Mouse (Mus musculus) liver, postnatal 0 days (tissue): ENCODE measurements at regions not wholly inside any gene's neighbourhood (a gene's known extent, or its start where the extent isn't known, plus 50 kb on each side); places are given as distances from the start of the nearest gene placed in this dataset.

Experiments used
- ATAC-seq: fragments of 200-750 bp; cut with Nextera tagmentation; 2 replicates; pipeline ENCODE4 v1.8.0; 2017; ENCODE audit warnings: mild to moderate bottlenecking, moderate library complexity
- DNase-seq: peaks from one replicate; pipeline ENCODE4 v3.0.0-alpha.2; 2016
- H3K27ac ChIP-seq: fragments of 300-500 bp; sonication (generic); 2 replicates; pipeline ENCODE4 v1.5.1; 2014; ENCODE audit warnings: antibody characterized with exemption, moderate library complexity, mild to moderate bottlenecking, low read depth
- H3K27me3 ChIP-seq: fragments of 300-500 bp; sonication (generic); 2 replicates; pipeline ENCODE4 v1.6.1; 2014; ENCODE audit warnings: low read length, control low read depth, mixed read lengths; ENCODE audit not compliant: insufficient read depth
- H3K36me3 ChIP-seq: fragments of 300-500 bp; sonication (generic); replicated peaks from 2 replicates; pipeline ENCODE4 v1.6.1; 2014; ENCODE audit warnings: mild to moderate bottlenecking, control low read depth, low read length, moderate library complexity, mixed read lengths; ENCODE audit not compliant: insufficient read depth
- H3K4me1 ChIP-seq: fragments of 300-500 bp; sonication (generic); 2 replicates; pipeline ENCODE4 v1.6.1; 2014; ENCODE audit warnings: antibody characterized with exemption, mild to moderate bottlenecking, control low read depth; ENCODE audit not compliant: insufficient read depth
- H3K4me2 ChIP-seq: fragments of 300-500 bp; sonication (generic); 2 replicates; pipeline ENCODE4 v1.6.1; 2014; ENCODE audit warnings: low read depth, mild to moderate bottlenecking, low read length, moderate library complexity, mixed read lengths
- H3K4me3 ChIP-seq: fragments of 300-500 bp; sonication (generic); 2 replicates; pipeline ENCODE4 v1.5.1; 2014; ENCODE audit warnings: low read depth, low read length
- H3K9ac ChIP-seq: fragments of 300-500 bp; sonication (generic); replicated peaks from 2 replicates; pipeline ENCODE4 v1.6.1; 2014; ENCODE audit warnings: mild to moderate bottlenecking, moderate library complexity
- H3K9me3 ChIP-seq: fragments of 300-500 bp; sonication (generic); 2 replicates; pipeline ENCODE4 v1.6.1; 2016; ENCODE audit warnings: mild to moderate bottlenecking, control low read depth, low read length, mixed read lengths
- CTCF ChIP-seq: sonication (generic); IDR thresholded peaks from 2 replicates; pipeline ENCODE4 v1.5.1; 2016; ENCODE audit warnings: antibody characterized with exemption, low read depth
- EP300 ChIP-seq: IDR thresholded peaks from 2 replicates; pipeline ENCODE4 v1.6.1; 2016; ENCODE audit warnings: antibody characterized with exemption, low read depth, mild to moderate bottlenecking
- WGBS: fragments of 180-500 bp; shearing (Covaris S2); extraction: QIAGEN DNeasy Blood & Tissue Kit; methylation state at CpG from one replicate; pipeline ENCODE4 v1.1.7; 2014; ENCODE audit not compliant: insufficient replicate concordance; 5-methylcytosine and 5-hydroxymethylcytosine counted together

DNA sequence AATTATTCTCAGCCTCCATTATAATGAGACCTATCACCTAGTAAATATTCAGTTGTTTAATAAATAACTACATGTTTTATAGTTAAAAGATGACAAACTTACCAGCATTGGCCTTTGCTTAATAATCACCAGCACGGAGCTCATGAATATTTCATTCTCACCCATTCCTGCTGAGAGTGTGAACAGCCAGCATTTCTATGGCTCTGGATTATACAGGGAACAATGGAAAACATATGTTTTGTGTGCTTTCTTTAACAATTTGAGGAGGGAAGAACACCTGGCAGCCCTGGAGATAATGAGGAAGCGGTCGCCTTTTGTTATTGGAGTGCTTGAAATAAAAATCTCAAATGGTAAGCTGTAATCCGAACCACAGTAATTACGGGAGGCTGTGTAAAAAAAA lies 528.4 kb downstream of the Cbln4 start:
- Histone ChIP-seq H3K9me3 (no peaks in the 10 kb centered on the region), H3K27me3 (no peaks in the 10 kb centered on the region), H3K4me2 (no peak overlapping the region), H3K4me1 (no peaks in the 10 kb centered on the region), H3K9ac (no peak overlapping the region), H3K4me3 (no peak overlapping the region), H3K27ac (no peak overlapping the region), H3K36me3 (no peaks in the 10 kb centered on the region)
- no peak for ATAC-seq
- TF ChIP-seq EP300: no peak
- no peak for TF ChIP-seq CTCF
- WGBS: 86% methylated on average over 5 of the region's 5 CpGs
- DNase-seq: no peak

DNA sequence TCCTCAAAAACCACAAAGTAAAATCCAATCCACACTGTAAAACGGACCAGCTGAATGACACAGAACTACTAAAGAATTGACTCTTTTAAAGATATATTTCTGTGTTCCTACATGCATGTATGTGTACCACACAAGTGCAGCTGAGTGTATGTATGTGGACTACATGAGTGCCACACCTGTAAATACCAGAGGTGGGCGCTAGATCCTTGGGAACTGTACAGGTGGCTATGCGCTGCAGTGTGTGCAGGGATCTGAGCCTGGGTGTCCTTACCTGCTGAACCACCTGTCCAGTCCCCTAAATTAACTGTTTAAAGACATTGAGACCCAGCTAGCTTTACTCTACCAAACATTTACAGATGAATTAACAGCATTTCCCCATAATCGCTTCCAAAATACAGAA lies 546.6 kb downstream of the Cbln4 start:
- no peak for DNase-seq
- WGBS: 76% methylated on average over 4 of the region's 4 CpGs

DNA sequence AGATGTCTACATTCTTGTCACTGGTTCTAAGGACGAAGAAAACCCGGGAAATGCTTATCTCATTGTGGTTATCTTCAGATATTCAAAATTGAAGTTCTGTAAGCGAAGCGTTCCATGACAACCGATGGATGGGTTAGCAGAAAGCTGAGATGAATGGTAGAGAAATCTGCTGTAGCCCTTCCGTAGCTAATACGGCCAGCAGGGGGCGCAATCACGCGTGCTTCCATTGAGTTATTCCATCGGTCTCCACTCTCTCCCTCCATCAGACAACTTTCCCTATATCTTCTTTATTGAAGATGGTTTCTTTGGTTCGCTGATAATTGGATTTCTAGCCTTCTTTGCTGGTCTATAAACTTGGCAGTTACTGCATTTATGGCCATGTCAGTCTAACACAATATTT lies 549.5 kb downstream of the Cbln4 start:
- Histone ChIP-seq H3K27me3 (no peaks in the 10 kb centered on the region), H3K4me1 (no peaks in the 10 kb centered on the region), H3K27ac (no peak overlapping the region), H3K4me2 (no peak overlapping the region), H3K9ac (no peak overlapping the region), H3K4me3 (no peak overlapping the region), H3K36me3 (no peaks in the 10 kb centered on the region), H3K9me3 (no peaks in the 10 kb centered on the region)
- peak; percentile 30 for DNase-seq
- ATAC-seq: no peak
- 31% methylated on average over 12 of the region's 12 CpGs for WGBS
- TF ChIP-seq EP300: no peak
- peak; percentile 57 for TF ChIP-seq CTCF

More for the DNA sequence above, 546.6 kb downstream of the Cbln4 start:
- H3K9ac ChIP-seq: no peak overlapping the region
- H3K4me1 ChIP-seq: no peaks in the 10 kb centered on the region
- no peak overlapping the region for H3K4me2 ChIP-seq
- H3K27me3 ChIP-seq: no peaks in the 10 kb centered on the region
- ATAC-seq: no peak
- no peak overlapping the region for H3K27ac ChIP-seq
- no peak overlapping the region for H3K4me3 ChIP-seq
- TF ChIP-seq EP300 (no peak), CTCF (no peak)
- H3K9me3 ChIP-seq: no peaks in the 10 kb centered on the region
- no peaks in the 10 kb centered on the region for H3K36me3 ChIP-seq

DNA sequence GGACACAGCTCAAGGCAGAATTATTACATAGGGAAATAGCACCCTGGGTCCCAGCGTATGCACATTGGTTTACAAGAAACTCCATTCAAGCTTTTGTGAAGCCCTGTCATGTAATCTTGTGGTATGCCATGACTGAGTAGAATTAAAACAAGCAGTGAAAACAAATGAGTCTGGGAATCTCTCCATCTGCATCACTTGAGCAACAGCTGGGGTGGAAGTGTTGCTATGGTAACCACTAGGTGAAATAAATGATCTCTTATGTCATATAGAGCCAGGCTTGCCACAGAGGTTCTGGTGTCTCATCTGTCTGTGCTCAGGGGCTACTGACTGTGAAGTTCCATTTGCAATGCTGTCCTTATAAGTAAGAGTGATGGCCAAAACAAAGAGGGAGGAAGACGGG lies 556.0 kb downstream of the Cbln4 start:
- Histone ChIP-seq H3K4me3 (no peak overlapping the region), H3K36me3 (no peaks in the 10 kb centered on the region), H3K27ac (no peak overlapping the region), H3K4me1 (no peaks in the 10 kb centered on the region), H3K9me3 (no peaks in the 10 kb centered on the region), H3K4me2 (no peak overlapping the region), H3K9ac (no peak overlapping the region), H3K27me3 (no peaks in the 10 kb centered on the region)
- TF ChIP-seq CTCF (no peak), EP300 (no peak)
- ATAC-seq (no peak), DNase-seq (no peak)
- WGBS: 88% methylated on average over 2 of the region's 2 CpGs

DNA sequence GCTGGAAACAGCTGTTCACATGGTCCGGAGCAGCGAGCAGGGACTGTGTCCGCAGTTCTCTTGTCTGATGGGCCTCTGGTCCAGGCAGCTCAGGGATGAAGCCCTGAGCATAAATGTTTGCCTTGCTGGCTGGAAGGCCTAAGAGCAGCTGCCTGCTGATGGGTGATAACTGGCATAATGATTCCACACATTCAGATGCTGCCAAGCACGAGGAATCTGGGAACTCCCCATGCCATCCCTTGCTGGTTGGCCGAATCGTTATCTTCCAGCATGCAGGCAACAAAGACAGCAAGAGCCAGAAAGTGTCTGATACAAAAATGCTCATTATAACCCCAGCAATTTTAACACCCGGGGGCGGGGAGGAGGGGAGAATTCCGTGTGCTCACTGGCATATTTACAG lies 590.0 kb downstream of the Cbln4 start:
- TF ChIP-seq CTCF: no peak
- TF ChIP-seq EP300: no peak
- no peaks in the 10 kb centered on the region for H3K27me3 ChIP-seq
- DNase-seq (no peak), ATAC-seq (no peak)
- H3K9me3 ChIP-seq: no peaks in the 10 kb centered on the region
- no peak overlapping the region for H3K9ac ChIP-seq
- WGBS: 72% methylated on average over 9 of the region's 9 CpGs
- no peak overlapping the region for H3K27ac ChIP-seq
- H3K36me3 ChIP-seq: no peaks in the 10 kb centered on the region
- no peaks in the 10 kb centered on the region for H3K4me1 ChIP-seq
- no peak overlapping the region for H3K4me2 ChIP-seq
- no peak overlapping the region for H3K4me3 ChIP-seq

DNA sequence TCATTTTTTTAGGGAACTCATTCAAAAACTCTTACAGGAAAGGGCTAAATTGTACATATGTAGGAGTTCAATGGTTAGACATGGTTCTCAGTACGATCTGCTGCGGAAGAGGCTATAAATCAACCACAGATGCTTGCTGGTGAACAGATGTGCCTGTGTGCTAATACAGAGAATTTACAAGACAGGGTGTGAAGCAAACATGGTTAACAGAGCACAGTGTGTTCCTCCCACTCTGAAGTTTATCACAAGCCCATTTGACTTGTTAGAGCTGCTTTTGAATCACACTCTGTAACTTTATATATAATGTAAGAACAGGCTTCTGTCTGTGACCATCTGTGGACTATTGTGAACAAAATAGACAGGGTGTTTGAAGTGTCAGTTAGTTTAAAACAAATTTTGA lies 637.2 kb downstream of the Cbln4 start:
- 64% methylated on average over 2 of the region's 2 CpGs for WGBS
- Histone ChIP-seq H3K4me2 (no peak overlapping the region), H3K4me1 (no peaks in the 10 kb centered on the region), H3K9me3 (no peaks in the 10 kb centered on the region), H3K27ac (no peak overlapping the region), H3K4me3 (no peak overlapping the region), H3K36me3 (no peaks in the 10 kb centered on the region), H3K27me3 (no peaks in the 10 kb centered on the region), H3K9ac (no peak overlapping the region)
- TF ChIP-seq CTCF: no peak
- TF ChIP-seq EP300: no peak
- DNase-seq (no peak), ATAC-seq (no peak)

- H3K27ac ChIP-seq: no peak overlapping the region
- no peaks in the 10 kb centered on the region for H3K4me1 ChIP-seq
- no peaks in the 10 kb centered on the region for H3K36me3 ChIP-seq
- H3K9me3 ChIP-seq: peaks cover 3% of the 10 kb centered on the region; the same call in 1 of the 2 replicates
- no peak for TF ChIP-seq CTCF
- 68% methylated on average over 1 of the region's 1 CpGs for WGBS
- no peak overlapping the region for H3K4me2 ChIP-seq
- no peak for ATAC-seq
- DNase-seq: no peak
- no peak overlapping the region for H3K9ac ChIP-seq
- H3K27me3 ChIP-seq: no peaks in the 10 kb centered on the region
- no peak overlapping the region for H3K4me3 ChIP-seq
These were observed 654.3 kb downstream of the Cbln4 start for GRCm38 (mm10) chr2:171388936-171389335.
